Mouse (Mus musculus): Measurements from ENCODE around the gene Tnfsfm13.
A peak's percentile ranks its signal among the peaks of the same experiment; 100 is the strongest.
"Not testable (repeated sequence)": the region's sequence is repeated elsewhere in the genome, so short reads cannot be mapped to it uniquely, and the experiment has no call there.

The Tnfsfm13 gene

GRCm38 (mm10) chr11:69704613-69705010, 8.7 kb upstream of the Tnfsfm13 start:
- DNase-seq (ENCODE audit: inconsistent ontology term), result no peak

GRCm38 (mm10) chr11:69703814-69704612, 8.1 kb upstream of the Tnfsfm13 start:
- no peak for DNase-seq (ENCODE audit: inconsistent ontology term)

DNA sequence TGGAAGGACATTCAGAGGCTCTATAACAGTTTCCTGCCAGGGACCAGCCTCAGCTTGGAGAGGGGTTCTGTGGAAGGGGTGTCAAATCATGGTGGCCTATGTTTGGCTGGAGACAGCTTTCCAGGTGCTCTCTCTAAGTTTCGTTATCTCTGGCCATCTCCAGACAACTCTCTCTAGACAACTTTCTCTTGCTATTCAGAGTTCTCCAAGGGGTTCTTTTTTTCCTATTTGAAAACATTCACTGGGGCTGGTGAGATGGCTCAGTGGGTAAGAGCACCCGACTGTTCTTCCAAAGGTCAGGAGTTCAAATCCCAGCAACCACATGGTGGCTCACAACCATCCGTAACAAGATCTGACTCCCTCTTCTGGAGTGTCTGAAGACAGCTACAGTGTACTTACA, 7.5 kb upstream of the Tnfsfm13 start:
- not testable (repeated sequence) for DNase-seq (ENCODE audit: inconsistent ontology term)

DNA sequence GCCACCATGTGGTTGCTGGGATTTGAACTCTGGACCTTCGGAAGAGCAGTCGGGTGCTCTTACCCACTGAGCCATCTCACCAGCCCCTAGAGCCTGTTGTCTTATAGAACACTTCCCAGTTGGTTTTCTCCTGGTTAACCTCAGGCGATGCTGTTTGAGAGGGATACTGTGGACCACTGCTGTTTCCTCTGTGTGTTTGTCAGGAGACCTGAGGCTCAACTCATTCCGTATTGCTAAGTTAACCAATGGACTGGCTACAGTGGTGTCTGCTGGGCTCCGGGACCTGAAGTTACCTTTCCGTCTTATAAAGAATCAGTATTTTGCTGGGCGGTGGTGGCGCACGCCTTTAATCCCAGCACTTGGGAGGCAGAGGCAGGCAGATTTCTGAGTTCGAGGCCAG, 7.0 kb upstream of the Tnfsfm13 start:
- DNase-seq (ENCODE audit: inconsistent ontology term), result not testable (repeated sequence)

- DNase-seq (ENCODE audit: inconsistent ontology term), result no peak
These were observed 3.7 kb upstream of the Tnfsfm13 start for GRCm38 (mm10) chr11:69699595-69699994.

DNA sequence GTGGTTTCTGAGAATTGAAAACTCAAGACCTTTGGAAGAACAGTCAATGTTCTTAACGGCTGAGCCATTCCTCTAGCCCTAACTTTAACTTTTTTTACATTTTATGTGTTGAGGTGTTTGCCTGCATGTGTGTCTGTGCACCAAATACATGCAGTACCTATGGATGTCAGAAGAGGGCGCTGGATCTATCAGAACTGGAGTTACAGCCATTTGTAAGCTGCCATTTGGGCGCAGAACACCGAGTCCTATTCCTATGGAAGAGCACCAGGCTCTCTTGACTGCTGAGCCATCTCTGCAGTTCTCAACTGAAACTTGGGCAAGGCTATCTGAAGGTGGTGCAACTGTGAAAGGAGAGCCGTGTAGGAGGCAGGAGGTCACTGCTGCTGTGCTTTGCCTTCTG, 2.7 kb upstream of the Tnfsfm13 start:
- DNase-seq (ENCODE audit: inconsistent ontology term), result no peak

- no peak for DNase-seq (ENCODE audit: inconsistent ontology term)
These were observed 1.5 kb upstream of the Tnfsfm13 start for GRCm38 (mm10) chr11:69697396-69697795.

GRCm38 (mm10) chr11:69695046-69695360, 895 bp downstream of the Tnfsfm13 start:
- DNase-seq (ENCODE audit: inconsistent ontology term), result no peak

GRCm38 (mm10) chr11:69693421-69693965, 2.4 kb downstream of the Tnfsfm13 start:
- no peak for DNase-seq (ENCODE audit: inconsistent ontology term)

DNA sequence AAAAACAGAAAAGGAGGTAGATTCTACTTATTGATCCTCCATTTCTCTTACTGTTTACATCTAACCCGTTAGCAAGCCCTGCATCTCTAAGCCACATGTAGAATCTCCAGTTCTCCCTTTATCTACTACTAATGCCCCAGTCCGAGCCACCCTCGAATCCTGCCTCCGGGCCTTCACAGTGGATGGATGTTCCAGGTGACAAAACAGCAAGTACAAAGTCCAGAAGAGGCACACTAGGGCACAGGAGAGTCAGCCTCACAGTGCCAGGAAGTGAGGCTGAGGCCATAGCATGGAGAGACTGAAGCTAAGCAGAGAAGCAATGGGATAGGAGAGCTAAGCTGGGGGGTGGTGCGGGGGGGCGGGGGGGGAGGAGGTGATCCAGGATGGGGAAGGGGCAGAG, 3.0 kb downstream of the Tnfsfm13 start:
- no peak for DNase-seq (ENCODE audit: inconsistent ontology term)

GRCm38 (mm10) chr11:69692196-69692811, 3.6 kb downstream of the Tnfsfm13 start:
- DNase-seq (ENCODE audit: inconsistent ontology term), result no peak

DNA sequence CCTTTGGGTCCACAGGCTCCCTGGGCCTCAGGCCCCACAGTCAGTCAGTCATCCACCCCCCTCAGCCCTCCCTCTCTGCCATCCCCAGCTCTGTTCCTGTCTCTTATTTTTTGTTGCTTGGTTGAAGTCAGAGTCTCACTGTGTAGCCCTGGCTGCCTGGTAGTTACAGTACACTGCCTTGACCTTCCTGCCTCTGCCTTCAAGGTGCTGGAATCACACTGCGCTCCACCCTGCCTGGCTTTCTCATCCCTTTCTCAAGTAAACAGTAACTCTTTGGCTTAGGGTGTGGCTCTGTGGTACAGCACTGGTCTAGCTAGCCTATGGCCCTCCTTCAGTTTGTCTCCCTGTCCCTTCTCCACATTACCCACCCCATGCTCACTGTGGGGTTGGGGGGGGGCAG, 6.0 kb downstream of the Tnfsfm13 start:
- DNase-seq (ENCODE audit: inconsistent ontology term), result no peak

DNA sequence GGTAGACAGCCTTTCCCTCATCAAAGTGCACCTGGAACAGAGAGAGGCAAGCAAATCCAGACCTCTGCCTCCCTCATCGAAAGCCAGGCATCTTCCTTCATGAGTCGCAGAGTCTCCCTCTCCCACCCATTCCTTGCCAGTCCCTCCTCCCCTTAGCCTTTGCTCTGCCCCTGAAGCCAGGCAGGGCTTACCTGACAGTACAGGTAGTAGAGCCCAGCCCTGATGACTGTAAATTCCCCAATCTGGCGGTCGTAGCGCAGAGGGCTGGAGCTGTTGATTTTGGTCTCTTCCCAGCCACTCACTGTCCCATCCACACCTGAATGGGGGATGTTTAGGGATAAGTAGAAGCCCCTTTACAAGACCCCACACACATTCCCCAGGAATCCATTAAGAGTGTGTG, 8.8 kb downstream of the Tnfsfm13 start:
- no peak for DNase-seq (ENCODE audit: inconsistent ontology term)

- peak; percentile 74 for DNase-seq (ENCODE audit: inconsistent ontology term)
These were observed 9.5 kb downstream of the Tnfsfm13 start for GRCm38 (mm10) chr11:69686377-69686776.

GRCm38 (mm10) chr11:69685526-69686148, 10.3 kb downstream of the Tnfsfm13 start, which contains the start of gene Tnfsf13:
TSS of gene Tnfsf13 (minus strand) at chr11:69685784.
- DNase-seq (ENCODE audit: inconsistent ontology term), result peak; percentile 94

GRCm38 (mm10) chr11:69684936-69685335, 11.0 kb downstream of the Tnfsfm13 start:
- no peak for DNase-seq (ENCODE audit: inconsistent ontology term)

DNA sequence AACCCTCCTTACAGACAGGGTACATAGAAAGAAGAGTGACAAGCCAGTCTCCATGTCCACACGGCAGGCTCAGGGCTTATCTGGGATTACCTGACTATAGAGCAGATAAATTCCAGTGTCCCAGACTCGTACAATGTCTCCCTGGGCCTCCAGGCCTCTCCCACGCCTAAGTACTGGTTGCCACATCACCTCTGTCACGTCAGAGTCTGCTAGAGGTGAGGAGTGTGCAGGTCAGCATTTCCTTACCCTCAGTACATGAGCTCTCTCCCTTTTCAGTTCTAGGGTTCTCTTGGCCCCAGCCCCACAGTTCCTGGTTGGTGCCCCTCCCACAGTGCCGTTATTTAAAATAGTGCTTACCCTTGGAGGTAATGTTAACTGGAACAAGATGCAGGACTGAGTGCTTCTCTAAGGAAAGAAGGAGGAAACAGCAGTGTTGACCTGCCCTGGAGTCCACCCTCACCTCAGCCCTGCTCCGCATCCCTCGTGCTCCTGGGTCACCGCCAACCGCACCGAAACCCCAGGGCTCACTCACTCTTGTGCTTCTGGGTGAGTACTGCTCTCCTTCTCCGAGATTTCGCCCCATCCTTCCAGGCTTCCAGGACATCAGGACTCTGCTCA, 11.7 kb downstream of the Tnfsfm13 start:
- DNase-seq (ENCODE audit: inconsistent ontology term), result no peak

DNA sequence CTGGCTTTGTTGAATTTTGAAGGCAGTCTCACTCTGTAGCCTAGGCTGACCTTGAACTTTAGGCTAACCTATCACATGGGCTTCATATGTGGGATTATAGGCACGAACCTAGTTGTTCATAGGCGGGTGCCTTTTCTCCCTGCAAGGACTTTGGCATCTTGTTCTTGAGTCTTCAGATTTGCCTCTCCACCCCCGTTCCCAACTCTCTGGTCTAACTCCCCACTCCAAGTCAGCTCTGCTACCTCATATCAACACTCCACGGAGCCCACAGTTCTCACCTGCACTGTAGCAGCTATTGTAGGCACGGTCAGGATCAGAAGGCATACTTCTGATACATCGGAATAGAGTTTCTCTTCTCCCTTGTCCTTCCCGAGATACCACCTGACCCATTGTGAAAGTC, 12.3 kb downstream of the Tnfsfm13 start:
- no peak for DNase-seq (ENCODE audit: inconsistent ontology term)

DNA sequence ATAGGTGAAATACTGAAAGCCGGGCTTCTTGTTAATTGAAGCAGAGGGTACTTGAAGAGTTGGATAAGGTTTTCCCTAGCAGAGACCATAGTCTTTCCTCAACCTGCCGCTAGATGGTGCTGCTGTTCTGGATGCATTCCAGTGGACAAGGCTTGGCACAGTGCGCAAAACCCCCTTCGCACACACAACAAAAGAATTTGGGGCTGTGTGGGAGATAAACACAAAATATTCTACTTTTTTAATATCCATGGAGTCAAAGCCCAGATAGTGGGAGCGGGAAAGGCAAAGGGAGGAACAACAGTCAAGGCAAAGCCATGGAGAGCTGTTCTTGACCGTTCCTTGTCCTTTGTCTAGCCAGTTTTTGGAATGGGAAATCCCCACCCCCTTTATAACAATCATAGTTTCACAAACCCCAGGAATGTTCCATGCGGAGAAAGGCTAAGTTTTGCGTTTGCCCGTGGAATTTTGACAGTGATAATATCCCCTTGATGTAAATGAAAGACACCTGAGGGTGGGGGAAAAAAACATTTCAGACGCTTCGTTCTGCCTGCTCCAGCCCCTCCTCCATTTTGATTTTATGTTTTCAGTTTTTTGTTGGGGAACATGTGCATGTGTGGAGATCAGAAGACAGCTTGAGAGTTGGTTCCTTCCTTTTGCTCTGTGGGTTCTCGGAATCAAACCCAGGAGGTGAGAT, 12.9 kb downstream of the Tnfsfm13 start:
- peak; percentile 81 for DNase-seq (ENCODE audit: inconsistent ontology term)

DNA sequence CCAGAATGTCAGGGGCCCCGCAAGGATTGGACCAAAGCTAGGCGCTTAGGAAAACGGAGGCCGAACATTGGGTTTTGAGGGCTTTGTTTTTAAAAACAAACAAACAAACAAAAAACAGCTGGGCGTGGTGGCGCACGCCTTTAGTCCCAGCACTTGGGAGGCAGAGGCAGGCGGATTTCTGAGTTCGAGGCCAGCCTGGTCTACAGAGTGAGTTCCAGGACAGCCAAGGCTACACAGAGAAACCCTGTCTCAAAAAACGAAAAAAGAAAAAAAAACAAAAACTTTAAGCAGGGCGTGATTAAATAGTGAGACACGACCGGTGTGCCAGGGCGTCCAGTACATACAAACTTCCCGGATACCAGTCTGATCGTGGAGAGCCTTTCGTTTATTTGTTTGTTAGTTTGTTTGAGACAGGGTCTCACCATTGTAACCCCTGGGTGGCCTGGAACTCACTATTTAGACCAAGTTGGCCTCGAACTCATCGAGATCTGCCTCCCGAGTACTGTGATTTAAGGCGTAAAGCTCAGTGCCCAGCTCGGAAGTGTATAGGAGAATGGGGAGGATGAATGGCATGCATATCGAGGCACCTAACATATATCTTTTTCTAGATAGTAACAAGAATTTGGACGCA, 13.6 kb downstream of the Tnfsfm13 start:
- no peak for DNase-seq (ENCODE audit: inconsistent ontology term)

Measured in Muller cell, postnatal 12 days (primary cell).